Mouse (Mus musculus) limb, embryonic 14.5 days (tissue): ENCODE measurements around the gene Neurod2. TPM values are rescaled to one million over a fixed set of nuclear protein-coding genes. Genes with fewer than 3 reads are reported as not detected.

Experiments
- ATAC-seq: fragments of 200-750 bp; cut with Nextera tagmentation; 2 replicates; pipeline ENCODE4 v1.8.0; 2017; ENCODE audit warnings: low read depth, moderate number of reproducible peaks, moderate TSS enrichment; ENCODE audit not compliant: low FRiP score
- DNase-seq: peaks from one replicate; pipeline ENCODE4 v3.0.0-alpha.2; 2015; ENCODE audit warnings: low spot score
- H3K27ac ChIP-seq: fragments of 300-500 bp; sonication (generic); replicated peaks from 2 replicates; pipeline ENCODE4 v1.5.1; 2014; ENCODE audit warnings: low read depth, mild to moderate bottlenecking, low read length, moderate library complexity, mixed read lengths
- H3K27me3 ChIP-seq: fragments of 300-500 bp; sonication (generic); 2 replicates; pipeline ENCODE4 v1.6.1; 2014; ENCODE audit warnings: low read length, mixed read lengths; ENCODE audit not compliant: control insufficient read depth, insufficient read depth
- H3K36me3 ChIP-seq: fragments of 300-500 bp; sonication (generic); 2 replicates; pipeline ENCODE4 v1.6.1; 2014; ENCODE audit warnings: mild to moderate bottlenecking, low read length, moderate library complexity, mixed read lengths; ENCODE audit not compliant: control insufficient read depth, insufficient read depth
- H3K4me1 ChIP-seq: fragments of 300-500 bp; sonication (generic); 2 replicates; pipeline ENCODE4 v1.6.1; 2014; ENCODE audit warnings: antibody characterized with exemption, low read length, mixed read lengths; ENCODE audit not compliant: control insufficient read depth, insufficient read depth
- H3K4me2 ChIP-seq: fragments of 300-500 bp; sonication (generic); replicated peaks from 2 replicates; pipeline ENCODE4 v1.6.1; 2014; ENCODE audit warnings: low read depth, mild to moderate bottlenecking, low read length, moderate library complexity; ENCODE audit not compliant: severe bottlenecking
- H3K4me3 ChIP-seq: fragments of 300-500 bp; sonication (generic); replicated peaks from 2 replicates; pipeline ENCODE4 v1.5.1; 2014; ENCODE audit warnings: low read length
- H3K9ac ChIP-seq: fragments of 300-500 bp; sonication (generic); 2 replicates; pipeline ENCODE4 v1.6.1; 2014; ENCODE audit warnings: mild to moderate bottlenecking, low read depth, low read length, moderate library complexity; ENCODE audit not compliant: severe bottlenecking
- H3K9me3 ChIP-seq: fragments of 300-500 bp; sonication (generic); 2 replicates; pipeline ENCODE4 v1.6.1; 2016; ENCODE audit warnings: low read length; ENCODE audit not compliant: control insufficient read depth
- POLR2A ChIP-seq: fragments of 200-500 bp; IDR thresholded peaks from 2 replicates; pipeline ENCODE4 v1.8.0; 2012; ENCODE audit warnings: inconsistent platforms, mild to moderate bottlenecking, moderate library complexity, borderline replicate concordance; ENCODE audit not compliant: insufficient read depth, insufficient read length; ENCODE audit errors: extremely low read depth
- WGBS: fragments of 180-500 bp; shearing (Covaris S2); extraction: QIAGEN DNeasy Blood & Tissue Kit; methylation state at CpG from one replicate; pipeline ENCODE4 v1.1.7; 2014; 5-methylcytosine and 5-hydroxymethylcytosine counted together
- polyA plus RNA-seq, 2 experiments: library from polyadenylated mRNA; depleted of rRNA in 1 of 2; stranded (reverse) in 1 of 2; unstranded in 1 of 2; fragments of >200 nt; fragmentation: Nextera tagmentation in 1 of 2; extraction: Ambion mirVana in 1 of 2; gene quantifications; 2 replicates each; pipeline versions ENCODE4 v1.2.1 to v1.2.3; 2012 to 2014

The Neurod2 gene
- polyA plus RNA-seq, 2 experiments: 0.52 TPM; not detected in 1

GRCm38 (mm10) chr11:98294188-98295012 is 35.0 kb downstream of the Neurod2 start:
- Histone ChIP-seq H3K4me1 (peaks cover 2% of the 10 kb centered on the region; the same call in 1 of the 2 replicates), H3K36me3 (no peaks in the 10 kb centered on the region), H3K9ac (peak overlapping the region; percentile 65), H3K4me3 (peak overlapping the region; percentile 65), H3K27ac (no peak overlapping the region), H3K27me3 (peaks cover 40% of the 10 kb centered on the region), H3K9me3 (no peaks in the 10 kb centered on the region), H3K4me2 (peak overlapping the region; percentile 87)
- DNase-seq (peak; percentile 61), ATAC-seq (peak; percentile 66)
- no peak for TF ChIP-seq POLR2A
- 2% methylated on average over 39 of the region's 58 CpGs for WGBS

GRCm38 (mm10) chr11:98293070-98293469 is 36.4 kb downstream of the Neurod2 start:
- Histone ChIP-seq H3K9ac (no peak overlapping the region), H3K36me3 (no peaks in the 10 kb centered on the region), H3K9me3 (no peaks in the 10 kb centered on the region), H3K4me3 (no peak overlapping the region), H3K27me3 (peaks cover 27% of the 10 kb centered on the region), H3K27ac (no peak overlapping the region), H3K4me2 (no peak overlapping the region), H3K4me1 (no peaks in the 10 kb centered on the region)
- ATAC-seq (no peak), DNase-seq (no peak)
- 23% methylated on average over 2 of the region's 2 CpGs for WGBS
- TF ChIP-seq POLR2A: no peak

- WGBS: 73% methylated on average over 2 of the region's 2 CpGs
- ATAC-seq (no peak), DNase-seq (no peak)
- no peaks in the 10 kb centered on the region for H3K36me3 ChIP-seq
- no peak overlapping the region for H3K27ac ChIP-seq
- H3K9me3 ChIP-seq: no peaks in the 10 kb centered on the region
- no peak overlapping the region for H3K4me3 ChIP-seq
- no peaks in the 10 kb centered on the region for H3K4me1 ChIP-seq
- no peak for TF ChIP-seq POLR2A
- H3K27me3 ChIP-seq: 0 out of 2 replicates have a peak, but pooled peaks cover 8% of the 10 kb centered on the region
- no peak overlapping the region for H3K9ac ChIP-seq
- no peak overlapping the region for H3K4me2 ChIP-seq
These were observed 38.5 kb downstream of the Neurod2 start for GRCm38 (mm10) chr11:98290906-98291305.

- ATAC-seq: no peak
- H3K4me2 ChIP-seq: no peak overlapping the region
- H3K36me3 ChIP-seq: no peaks in the 10 kb centered on the region
- no peak overlapping the region for H3K9ac ChIP-seq
- no peaks in the 10 kb centered on the region for H3K4me1 ChIP-seq
- H3K27me3 ChIP-seq: no peaks in the 10 kb centered on the region
- no peak overlapping the region for H3K27ac ChIP-seq
- no peaks in the 10 kb centered on the region for H3K9me3 ChIP-seq
- H3K4me3 ChIP-seq: no peak overlapping the region
- no peak for DNase-seq
- no peak for TF ChIP-seq POLR2A
- WGBS: 22% methylated on average over 13 of the region's 13 CpGs
These were observed 39.6 kb downstream of the Neurod2 start for GRCm38 (mm10) chr11:98289873-98290272.

- no peak overlapping the region for H3K4me2 ChIP-seq
- no peak overlapping the region for H3K4me3 ChIP-seq
- H3K27me3 ChIP-seq: no peaks in the 10 kb centered on the region
- ATAC-seq: no peak
- no peaks in the 10 kb centered on the region for H3K36me3 ChIP-seq
- WGBS: 52% methylated on average over 7 of the region's 7 CpGs
- no peak overlapping the region for H3K9ac ChIP-seq
- no peaks in the 10 kb centered on the region for H3K9me3 ChIP-seq
- H3K27ac ChIP-seq: no peak overlapping the region
- DNase-seq: no peak
- no peaks in the 10 kb centered on the region for H3K4me1 ChIP-seq
- no peak for TF ChIP-seq POLR2A
These were observed 41.5 kb downstream of the Neurod2 start for GRCm38 (mm10) chr11:98287961-98288360.
